Mouse (Mus musculus): ENCODE data around the gene Rasa3. TPM values are rescaled to one million over a fixed set of nuclear protein-coding genes. Genes with fewer than 3 reads are reported as not detected.

Gene Rasa3
- polyA plus RNA-seq, 1 experiment from 2014 or later: 20.9 TPM

- 80% methylated on average over 6 of the region's 6 CpGs for WGBS
- no peak overlapping the region for H3K4me3 ChIP-seq (ENCODE audit: control insufficient read depth in 1 of 2, insufficient read depth in 1 of 2, low read depth in 1 of 2, low read length in 2 of 2)
- H3K27ac ChIP-seq (replicated peaks in 1 of 2; ENCODE audit: control insufficient read depth in 1 of 2, insufficient read depth in 1 of 2, low read depth in 2 of 2, low read length in 2 of 2): no peak overlapping the region
- H3K36me3 ChIP-seq (ENCODE audit: control insufficient read depth, insufficient read depth, low read length): peaks cover 33% of the 10 kb centered on the region
- H3K27me3 ChIP-seq (ENCODE audit: control insufficient read depth, insufficient read depth, low read length): no peaks in the 10 kb centered on the region
- H3K4me2 ChIP-seq (ENCODE audit: low read length): no peak overlapping the region
- no peak overlapping the region for H3K9ac ChIP-seq (ENCODE audit: low read length)
- H3K9me3 ChIP-seq (ENCODE audit: control insufficient read depth, low read length): no peaks in the 10 kb centered on the region
- H3K4me1 ChIP-seq (ENCODE audit: control insufficient read depth in 2 of 2, insufficient read depth in 2 of 2, low read length in 2 of 2): no peaks in the 10 kb centered on the region; a peak in 1 of 4 replicates
- no peak for ATAC-seq (ENCODE audit: insufficient number of reproducible peaks, insufficient read depth, low FRiP score, low read depth)
Observed at GRCm38 (mm10) chr8:13591246-13591645, 86.2 kb downstream of the Rasa3 start.

- no peak overlapping the region for H3K4me3 ChIP-seq (ENCODE audit: control insufficient read depth in 1 of 2, insufficient read depth in 1 of 2, low read depth in 1 of 2, low read length in 2 of 2)
- peaks cover 44% of the 10 kb centered on the region for H3K36me3 ChIP-seq (ENCODE audit: control insufficient read depth, insufficient read depth, low read length)
- no peaks in the 10 kb centered on the region; a peak in 1 of 4 replicates for H3K4me1 ChIP-seq (ENCODE audit: control insufficient read depth in 2 of 2, insufficient read depth in 2 of 2, low read length in 2 of 2)
- no peaks in the 10 kb centered on the region for H3K27me3 ChIP-seq (ENCODE audit: control insufficient read depth, insufficient read depth, low read length)
- WGBS: 51% methylated on average over 6 of the region's 6 CpGs
- H3K4me2 ChIP-seq (ENCODE audit: low read length): no peak overlapping the region
- H3K9me3 ChIP-seq (ENCODE audit: control insufficient read depth, low read length): no peaks in the 10 kb centered on the region
- no peak overlapping the region for H3K27ac ChIP-seq (replicated peaks in 1 of 2; ENCODE audit: control insufficient read depth in 1 of 2, insufficient read depth in 1 of 2, low read depth in 2 of 2, low read length in 2 of 2)
- no peak overlapping the region for H3K9ac ChIP-seq (ENCODE audit: low read length)
- ATAC-seq (ENCODE audit: insufficient number of reproducible peaks, insufficient read depth, low FRiP score, low read depth): no peak
Observed at GRCm38 (mm10) chr8:13589071-13589470, 88.3 kb downstream of the Rasa3 start.

- no peak overlapping the region for H3K9ac ChIP-seq (ENCODE audit: low read length)
- H3K9me3 ChIP-seq (ENCODE audit: control insufficient read depth, low read length): peaks cover 5% of the 10 kb centered on the region; the same call in 1 of the 2 replicates
- H3K4me2 ChIP-seq (ENCODE audit: low read length): no peak overlapping the region
- no peak overlapping the region for H3K27ac ChIP-seq (replicated peaks in 1 of 2; ENCODE audit: control insufficient read depth in 1 of 2, insufficient read depth in 1 of 2, low read depth in 2 of 2, low read length in 2 of 2)
- H3K27me3 ChIP-seq (ENCODE audit: control insufficient read depth, insufficient read depth, low read length): no peaks in the 10 kb centered on the region
- whole genome bisulfite sequencing: 83% methylated on average over 8 of the region's 8 CpGs
- H3K36me3 ChIP-seq (ENCODE audit: control insufficient read depth, insufficient read depth, low read length): peaks cover 79% of the 10 kb centered on the region
- no peak for ATAC-seq (ENCODE audit: insufficient number of reproducible peaks, insufficient read depth, low FRiP score, low read depth)
- H3K4me1 ChIP-seq (ENCODE audit: control insufficient read depth in 2 of 2, insufficient read depth in 2 of 2, low read length in 2 of 2): no peaks in the 10 kb centered on the region; a peak in 1 of 4 replicates
- H3K4me3 ChIP-seq (ENCODE audit: control insufficient read depth in 1 of 2, insufficient read depth in 1 of 2, low read depth in 1 of 2, low read length in 2 of 2): no peak overlapping the region
Observed at GRCm38 (mm10) chr8:13584652-13585051, 92.8 kb downstream of the Rasa3 start.

GRCm38 (mm10) chr8:13577869-13578268 is 99.5 kb downstream of the Rasa3 start:
- no peak for ATAC-seq (ENCODE audit: insufficient number of reproducible peaks, insufficient read depth, low FRiP score, low read depth)
- Histone ChIP-seq H3K9ac (ENCODE audit: low read length) (no peak overlapping the region), H3K4me2 (ENCODE audit: low read length) (no peak overlapping the region), H3K9me3 (ENCODE audit: control insufficient read depth, low read length) (peaks cover 5% of the 10 kb centered on the region; the same call in 1 of the 2 replicates), H3K27me3 (ENCODE audit: control insufficient read depth, insufficient read depth, low read length) (no peaks in the 10 kb centered on the region), H3K4me3 (ENCODE audit: control insufficient read depth in 1 of 2, insufficient read depth in 1 of 2, low read depth in 1 of 2, low read length in 2 of 2) (no peak overlapping the region), H3K4me1 (ENCODE audit: control insufficient read depth in 2 of 2, insufficient read depth in 2 of 2, low read length in 2 of 2) (no peaks in the 10 kb centered on the region), H3K27ac (replicated peaks in 1 of 2; ENCODE audit: control insufficient read depth in 1 of 2, insufficient read depth in 1 of 2, low read depth in 2 of 2, low read length in 2 of 2) (no peak overlapping the region), H3K36me3 (ENCODE audit: control insufficient read depth, insufficient read depth, low read length) (peaks cover 93% of the 10 kb centered on the region)
- 91% methylated on average over 6 of the region's 6 CpGs for WGBS

GRCm38 (mm10) chr8:13571999-13572398 is 105.4 kb downstream of the Rasa3 start:
- no peak overlapping the region for H3K4me2 ChIP-seq (ENCODE audit: low read length)
- no peak for ATAC-seq (ENCODE audit: insufficient number of reproducible peaks, insufficient read depth, low FRiP score, low read depth)
- WGBS: 91% methylated on average over 11 of the region's 11 CpGs

GRCm38 (mm10) chr8:13562118-13562517 is 115.3 kb downstream of the Rasa3 start, which contains the start of gene 1700029H14Rik:
TSS of gene 1700029H14Rik (minus strand) at chr8:13562461.
- H3K27ac ChIP-seq (replicated peaks in 1 of 2; ENCODE audit: control insufficient read depth in 1 of 2, insufficient read depth in 1 of 2, low read depth in 2 of 2, low read length in 2 of 2): no peak within 1 kb of the TSS
- H3K27me3 ChIP-seq (ENCODE audit: control insufficient read depth, insufficient read depth, low read length): no peaks in the 10 kb centered on the region
- H3K4me2 ChIP-seq (ENCODE audit: low read length): no peak within 1 kb of the TSS
- no peaks in the 10 kb centered on the region for H3K4me1 ChIP-seq (ENCODE audit: control insufficient read depth in 2 of 2, insufficient read depth in 2 of 2, low read length in 2 of 2)
- H3K4me3 ChIP-seq (ENCODE audit: control insufficient read depth in 1 of 2, insufficient read depth in 1 of 2, low read depth in 1 of 2, low read length in 2 of 2): no peak within 1 kb of the TSS
- 32% methylated on average over 13 of the region's 13 CpGs for WGBS
- peaks cover 5% of the 10 kb centered on the region; the same call in 1 of the 2 replicates for H3K36me3 ChIP-seq (ENCODE audit: control insufficient read depth, insufficient read depth, low read length)
- H3K9ac ChIP-seq (ENCODE audit: low read length): no peak within 1 kb of the TSS
- H3K9me3 ChIP-seq (ENCODE audit: control insufficient read depth, low read length): no peaks in the 10 kb centered on the region
- peak; percentile 44; the same call in 1 of the 2 replicates for ATAC-seq (ENCODE audit: insufficient number of reproducible peaks, insufficient read depth, low FRiP score, low read depth)

More at GRCm38 (mm10) chr8:13571999-13572398, 105.4 kb downstream of the Rasa3 start:
- no peaks in the 10 kb centered on the region for H3K27me3 ChIP-seq (ENCODE audit: control insufficient read depth, insufficient read depth, low read length)
- peaks cover 67% of the 10 kb centered on the region for H3K36me3 ChIP-seq (ENCODE audit: control insufficient read depth, insufficient read depth, low read length)
- H3K4me3 ChIP-seq (ENCODE audit: control insufficient read depth in 1 of 2, insufficient read depth in 1 of 2, low read depth in 1 of 2, low read length in 2 of 2): no peak overlapping the region
- H3K9ac ChIP-seq (ENCODE audit: low read length): no peak overlapping the region
- no peaks in the 10 kb centered on the region for H3K9me3 ChIP-seq (ENCODE audit: control insufficient read depth, low read length)
- H3K27ac ChIP-seq (replicated peaks in 1 of 2; ENCODE audit: control insufficient read depth in 1 of 2, insufficient read depth in 1 of 2, low read depth in 2 of 2, low read length in 2 of 2): no peak overlapping the region
- H3K4me1 ChIP-seq (ENCODE audit: control insufficient read depth in 2 of 2, insufficient read depth in 2 of 2, low read length in 2 of 2): no peaks in the 10 kb centered on the region

- no peak overlapping the region for H3K9ac ChIP-seq (ENCODE audit: low read length)
- ATAC-seq (ENCODE audit: insufficient number of reproducible peaks, insufficient read depth, low FRiP score, low read depth): no peak
- no peaks in the 10 kb centered on the region for H3K27me3 ChIP-seq (ENCODE audit: control insufficient read depth, insufficient read depth, low read length)
- H3K4me1 ChIP-seq (ENCODE audit: control insufficient read depth in 2 of 2, insufficient read depth in 2 of 2, low read length in 2 of 2): no peaks in the 10 kb centered on the region
- no peak overlapping the region for H3K4me3 ChIP-seq (ENCODE audit: control insufficient read depth in 1 of 2, insufficient read depth in 1 of 2, low read depth in 1 of 2, low read length in 2 of 2)
- H3K36me3 ChIP-seq (ENCODE audit: control insufficient read depth, insufficient read depth, low read length): no peaks in the 10 kb centered on the region
- 47% methylated on average over 2 of the region's 2 CpGs for WGBS
- H3K27ac ChIP-seq (replicated peaks in 1 of 2; ENCODE audit: control insufficient read depth in 1 of 2, insufficient read depth in 1 of 2, low read depth in 2 of 2, low read length in 2 of 2): no peak overlapping the region
- H3K4me2 ChIP-seq (ENCODE audit: low read length): no peak overlapping the region
- H3K9me3 ChIP-seq (ENCODE audit: control insufficient read depth, low read length): no peaks in the 10 kb centered on the region
Observed at GRCm38 (mm10) chr8:13557526-13557925, 119.9 kb downstream of the Rasa3 start.

- Histone ChIP-seq H3K9ac (ENCODE audit: low read length) (no peak overlapping the region), H3K36me3 (ENCODE audit: control insufficient read depth, insufficient read depth, low read length) (no peaks in the 10 kb centered on the region), H3K27me3 (ENCODE audit: control insufficient read depth, insufficient read depth, low read length) (peaks cover 6% of the 10 kb centered on the region; the same call in 1 of the 2 replicates), H3K4me1 (ENCODE audit: control insufficient read depth in 2 of 2, insufficient read depth in 2 of 2, low read length in 2 of 2) (peaks cover 4 to 12% of the 10 kb centered on the region in 2 experiments; a peak in 2 of 4 replicates), H3K4me3 (ENCODE audit: control insufficient read depth in 1 of 2, insufficient read depth in 1 of 2, low read depth in 1 of 2, low read length in 2 of 2) (no peak overlapping the region), H3K4me2 (ENCODE audit: low read length) (no peak overlapping the region), H3K27ac (replicated peaks in 1 of 2; ENCODE audit: control insufficient read depth in 1 of 2, insufficient read depth in 1 of 2, low read depth in 2 of 2, low read length in 2 of 2) (no peak overlapping the region), H3K9me3 (ENCODE audit: control insufficient read depth, low read length) (no peaks in the 10 kb centered on the region)
- WGBS: 95% methylated on average over 6 of the region's 6 CpGs
- ATAC-seq (ENCODE audit: insufficient number of reproducible peaks, insufficient read depth, low FRiP score, low read depth): no peak
Observed at GRCm38 (mm10) chr8:13551574-13551830, 125.9 kb downstream of the Rasa3 start.
